Mouse (Mus musculus): ENCODE results near the gene Kat2b.
"Not testable (repeated sequence)": the region's sequence is repeated elsewhere in the genome, so short reads cannot be mapped to it uniquely, and the experiment has no call there.

Kat2b gene

GRCm38 (mm10) chr17:53566161-53566918 lies at the start of gene Kat2b:
TSS of gene Kat2b (plus strand) at chr17:53566861.
- peak; percentile 32 to 43 for DNase-seq (ENCODE audit: low spot score in 2 of 2)

- no peak for DNase-seq (ENCODE audit: low spot score in 2 of 2)
Observed at GRCm38 (mm10) chr17:53519364-53519763, 47.3 kb upstream of the Kat2b start.

GRCm38 (mm10) chr17:53520509-53520908 lies 46.2 kb upstream of the Kat2b start:
- DNase-seq (ENCODE audit: low spot score in 2 of 2), result no peak

- no peak for DNase-seq (ENCODE audit: low spot score in 2 of 2)
Observed at GRCm38 (mm10) chr17:53528034-53528433, 38.6 kb upstream of the Kat2b start.

- no peak for DNase-seq (ENCODE audit: low spot score in 2 of 2)
Observed at GRCm38 (mm10) chr17:53531160-53531559, 35.5 kb upstream of the Kat2b start.

- DNase-seq (ENCODE audit: low spot score in 2 of 2), result peak in 1 of 2 experiments; percentile 39
Observed at GRCm38 (mm10) chr17:53532425-53532824, 34.2 kb upstream of the Kat2b start.

- DNase-seq (ENCODE audit: low spot score in 2 of 2), result not testable (repeated sequence)
Observed at GRCm38 (mm10) chr17:53539351-53539750, 27.3 kb upstream of the Kat2b start, which contains the start of gene Pp2d1. TSS of gene Pp2d1 (minus strand) at chr17:53539451.

- DNase-seq (ENCODE audit: low spot score in 2 of 2), result no peak
Observed at GRCm38 (mm10) chr17:53542536-53542935, 24.1 kb upstream of the Kat2b start.

- DNase-seq (ENCODE audit: low spot score in 2 of 2), result no peak
Observed at GRCm38 (mm10) chr17:53543591-53544324, 22.9 kb upstream of the Kat2b start.

- no peak for DNase-seq (ENCODE audit: low spot score in 2 of 2)
Observed at GRCm38 (mm10) chr17:53551306-53552299, 15.1 kb upstream of the Kat2b start.

GRCm38 (mm10) chr17:53554088-53554487 lies 12.6 kb upstream of the Kat2b start:
- peak in 1 of 2 experiments; percentile 64 for DNase-seq (ENCODE audit: low spot score in 2 of 2)

GRCm38 (mm10) chr17:53554813-53555212 lies 11.8 kb upstream of the Kat2b start:
- DNase-seq (ENCODE audit: low spot score in 2 of 2), result no peak

GRCm38 (mm10) chr17:53557443-53557842 lies 9.2 kb upstream of the Kat2b start:
- no peak for DNase-seq (ENCODE audit: low spot score in 2 of 2)

- no peak for DNase-seq (ENCODE audit: low spot score in 2 of 2)
Observed at GRCm38 (mm10) chr17:53559646-53560045, 7.0 kb upstream of the Kat2b start.

GRCm38 (mm10) chr17:53561458-53562029 lies 5.1 kb upstream of the Kat2b start:
- no peak for DNase-seq (ENCODE audit: low spot score in 2 of 2)

- DNase-seq (ENCODE audit: low spot score in 2 of 2), result no peak
Observed at GRCm38 (mm10) chr17:53564837-53565236, 1.8 kb upstream of the Kat2b start.

- peak; percentile 77 to 83 for DNase-seq (ENCODE audit: low spot score in 2 of 2)
Observed at GRCm38 (mm10) chr17:53566919-53567345, 271 bp downstream of the Kat2b start.

- DNase-seq (ENCODE audit: low spot score in 2 of 2), result peak; percentile 69 to 85
Observed at GRCm38 (mm10) chr17:53567346-53568101, 863 bp downstream of the Kat2b start.

- peak; percentile 82 to 93 for DNase-seq (ENCODE audit: low spot score in 2 of 2)
Observed at GRCm38 (mm10) chr17:53568118-53568517, 1.5 kb downstream of the Kat2b start.

GRCm38 (mm10) chr17:53568734-53569386 lies 2.2 kb downstream of the Kat2b start:
- no peak for DNase-seq (ENCODE audit: low spot score in 2 of 2)

Data from spleen, postnatal 10 days (tissue).